Mouse (Mus musculus): ENCODE results near the gene Sgcg. TPM values are rescaled to one million over a fixed set of nuclear protein-coding genes. Genes with fewer than 3 reads are reported as not detected.

Sgcg gene
- polyA plus RNA-seq (2012; rRNA removed): 0.16 and 0.19 TPM in 2 replicates

GRCm38 (mm10) chr14:61258352-61258751 lies at the start of gene Sgcg:
Gene Sgcg, minus strand, starts transcription at chr14:61258490.

Other genes starting within 250 kb of the Sgcg start
- 5.1 and 9.2 TPM in 2 replicates for gene Tnfrsf19, start 212.0 kb downstream of the Sgcg start, polyA plus RNA-seq (2012; rRNA removed)
- gene Sacs, start 120.0 kb downstream of the Sgcg start, polyA plus RNA-seq (2012; rRNA removed): 0.29 and 0.49 TPM in 2 replicates
- gene Arl11, start 51.3 kb upstream of the Sgcg start, polyA plus RNA-seq (2012; rRNA removed): 1.2 and 1.8 TPM in 2 replicates
- 2.3 and 2.4 TPM in 2 replicates for gene Ebpl, start 101.9 kb upstream of the Sgcg start, polyA plus RNA-seq (2012; rRNA removed)
- gene Kpna3, start 181.4 kb upstream of the Sgcg start, polyA plus RNA-seq (2012; rRNA removed): 2.3 and 3.2 TPM in 2 replicates

Measured in colon, adult 2 months (tissue).